ENCODE assay signal across 22 mouse cellular contexts in genomic region chr5:119547070-119547469, GRCm38 (mm10).
DNase-seq lines count a peak whose midpoint lies in the region; ATAC-seq lines count a peak whose summit lies in the region.
"Had no signal": no experiment of that assay in that cellular context is flagged by ENCODE, and none has a peak within 500 bp of the region (broad histone marks: within the 10 kb centered on the region; RNA-seq: fewer than 3 reads in every experiment).

No protein-coding gene starts in this region.

- H3K4me3 ChIP-seq in embryonic facial prominence, embryonic 12.5 days: no peak overlapping the region
- no peak overlapping the region for H3K4me3 ChIP-seq in embryonic facial prominence, embryonic 15.5 days (replicated peaks)
- H3K4me3 ChIP-seq in limb, embryonic 12.5 days (replicated peaks): no peak overlapping the region; the same call in 1 of the 2 replicates
- H3K4me3 ChIP-seq in neural tube, embryonic 11.5 days (ENCODE audit: low read depth, low read length): no peak overlapping the region
- H3K4me3 ChIP-seq: heart, embryonic 10.5 days; hindbrain, embryonic 10.5 days had no signal

- H3K4me2 ChIP-seq in embryonic facial prominence, embryonic 12.5 days (replicated peaks): 0 out of 2 replicates have a peak overlapping the region, but pooled peaks have one; percentile 15
- H3K4me2 ChIP-seq in embryonic facial prominence, embryonic 15.5 days (replicated peaks): peak overlapping the region; percentile 22; the same call in 1 of the 2 replicates
- H3K4me2 ChIP-seq in limb, embryonic 12.5 days: peak overlapping the region; percentile 36
- no peak overlapping the region for H3K4me2 ChIP-seq in neural tube, embryonic 11.5 days (ENCODE audit: low read depth)

- 0 out of 2 replicates have a peak, but pooled peaks have one; percentile 16 for ATAC-seq in embryonic facial prominence, embryonic 12.5 days (ENCODE audit: insufficient number of reproducible peaks, insufficient read depth, low FRiP score, low TSS enrichment)
- no peak for ATAC-seq in embryonic facial prominence, embryonic 15.5 days (ENCODE audit: insufficient number of reproducible peaks, low FRiP score, low TSS enrichment, low read depth)
- ATAC-seq in limb, embryonic 12.5 days (ENCODE audit: insufficient number of reproducible peaks, insufficient read depth, low FRiP score, low TSS enrichment, low read depth): peak; percentile 65; the same call in 1 of the 2 replicates
- no peak for ATAC-seq in neural tube, embryonic 11.5 days (ENCODE audit: insufficient read depth, low FRiP score, low TSS enrichment)
- no peak for ATAC-seq in erythroblast, adult 5-6 weeks (replicated peaks; ENCODE audit: low FRiP score, poor library complexity, severe bottlenecking)
- no peak for ATAC-seq in monocyte, adult 5-6 weeks (replicated peaks; ENCODE audit: insufficient number of reproducible peaks, low FRiP score, low TSS enrichment, poor library complexity, severe bottlenecking)
- ATAC-seq: forebrain, embryonic 14.5 days; hindbrain, embryonic 16.5 days; inflammation-experienced regulatory T-cells, adult 6 months; intestine, postnatal 0 days had no signal

- H3K4me1 ChIP-seq in embryonic facial prominence, embryonic 12.5 days: peaks cover 10% of the 10 kb centered on the region; the same call in 1 of the 2 replicates
- H3K4me1 ChIP-seq in embryonic facial prominence, embryonic 15.5 days: no peaks in the 10 kb centered on the region
- H3K4me1 ChIP-seq in limb, embryonic 12.5 days (replicated peaks): peaks cover 25% of the 10 kb centered on the region
- no peaks in the 10 kb centered on the region for H3K4me1 ChIP-seq in neural tube, embryonic 11.5 days (ENCODE audit: control insufficient read depth, insufficient read depth, low read length)
- H3K4me1 ChIP-seq: heart, embryonic 10.5 days had no signal

- H3K9ac ChIP-seq in embryonic facial prominence, embryonic 12.5 days: no peak overlapping the region
- no peak overlapping the region for H3K9ac ChIP-seq in embryonic facial prominence, embryonic 15.5 days
- no peak overlapping the region for H3K9ac ChIP-seq in limb, embryonic 12.5 days (replicated peaks)
- H3K9ac ChIP-seq in neural tube, embryonic 11.5 days (ENCODE audit: low read length): no peak overlapping the region

- peak; percentile 38 for DNase-seq in neural tube, embryonic 11.5 days (ENCODE audit: low spot score)
- no peak for DNase-seq in ovary, postnatal 36 days (ENCODE audit: low spot score)
- DNase-seq: adrenal gland, adult 8-10 months; adrenal gland, postnatal 36 days; cerebellum, adult 8-10 months; cerebellum, postnatal 14 days; embryo, embryonic 11 days; gastrocnemius, postnatal 10 days; heart, adult 18-20 months; heart, postnatal 14 days had no signal

- no peaks in the 10 kb centered on the region for H3K27me3 ChIP-seq in embryonic facial prominence, embryonic 12.5 days
- H3K27me3 ChIP-seq in embryonic facial prominence, embryonic 15.5 days: peaks cover 7% of the 10 kb centered on the region; the same call in 1 of the 2 replicates
- peaks cover 59% of the 10 kb centered on the region for H3K27me3 ChIP-seq in limb, embryonic 12.5 days
- H3K27me3 ChIP-seq in neural tube, embryonic 11.5 days (ENCODE audit: control insufficient read depth, insufficient read depth, low read length): no peaks in the 10 kb centered on the region

- 51% methylated on average over 19 of the region's 19 CpGs for WGBS in embryonic facial prominence, embryonic 12.5 days
- 40% methylated on average over 19 of the region's 19 CpGs for WGBS in embryonic facial prominence, embryonic 15.5 days
- WGBS in limb, embryonic 12.5 days: 35% methylated on average over 19 of the region's 19 CpGs
- 69% methylated on average over 19 of the region's 19 CpGs for WGBS in neural tube, embryonic 11.5 days

- peaks cover 1% of the 10 kb centered on the region; the same call in 1 of the 2 replicates for H3K9me3 ChIP-seq in embryonic facial prominence, embryonic 12.5 days
- H3K9me3 ChIP-seq in embryonic facial prominence, embryonic 15.5 days (replicated peaks): no peaks in the 10 kb centered on the region
- peaks cover 5% of the 10 kb centered on the region; the same call in 1 of the 2 replicates for H3K9me3 ChIP-seq in limb, embryonic 12.5 days
- no peaks in the 10 kb centered on the region for H3K9me3 ChIP-seq in neural tube, embryonic 11.5 days (ENCODE audit: control insufficient read depth, low read length)

- no peak overlapping the region for H3K27ac ChIP-seq in embryonic facial prominence, embryonic 12.5 days
- no peak overlapping the region for H3K27ac ChIP-seq in embryonic facial prominence, embryonic 15.5 days (replicated peaks)
- H3K27ac ChIP-seq in limb, embryonic 12.5 days: no peak overlapping the region
- H3K27ac ChIP-seq in neural tube, embryonic 11.5 days (ENCODE audit: low read depth, low read length): no peak overlapping the region
- H3K27ac ChIP-seq: heart, embryonic 10.5 days; hindbrain, embryonic 10.5 days had no signal

- H3K36me3 ChIP-seq in embryonic facial prominence, embryonic 12.5 days: no peaks in the 10 kb centered on the region
- no peaks in the 10 kb centered on the region for H3K36me3 ChIP-seq in embryonic facial prominence, embryonic 15.5 days
- no peaks in the 10 kb centered on the region for H3K36me3 ChIP-seq in limb, embryonic 12.5 days
- H3K36me3 ChIP-seq in neural tube, embryonic 11.5 days (ENCODE audit: control insufficient read depth, insufficient read depth, low read length): no peaks in the 10 kb centered on the region
- H3K36me3 ChIP-seq: G1E; heart, embryonic 10.5 days; hindbrain, embryonic 10.5 days had no signal

Comparison
In these comparisons a context has a peak if more than half of its experiments do, and no peak if none do; other contexts are left out.
1. ATAC-seq: peak in embryonic facial prominence, embryonic 12.5 days (single experiment) and limb, embryonic 12.5 days (single experiment); none in embryonic facial prominence, embryonic 15.5 days (single experiment), neural tube, embryonic 11.5 days (single experiment), erythroblast, adult 5-6 weeks (single experiment) and monocyte, adult 5-6 weeks (single experiment).